Mouse (Mus musculus) bone marrow, adult 2 months (tissue): ENCODE measurements at regions not wholly inside any gene's neighbourhood (a gene's known extent, or its start where the extent isn't known, plus 50 kb on each side); places are given as distances from the start of the nearest gene placed in this dataset.

ENCODE experiments used
- H3K27ac ChIP-seq: fragments of 200-500 bp; 2 replicates; pipeline ENCODE4 v1.5.1; 2012; ENCODE audit warnings: low read depth, mild to moderate bottlenecking, control low read depth, inconsistent platforms, low read length; ENCODE audit not compliant: control insufficient read depth, poor library complexity, insufficient read depth
- H3K4me1 ChIP-seq: fragments of 200-500 bp; 2 replicates; pipeline ENCODE4 v1.6.1; 2011; ENCODE audit warnings: low read length; ENCODE audit not compliant: control insufficient read depth, insufficient read depth
- H3K4me3 ChIP-seq: fragments of 200-500 bp; replicated peaks from 2 replicates; pipeline ENCODE3; 2011; ENCODE audit warnings: mild to moderate bottlenecking, low read depth, low read length, control low read depth; ENCODE audit not compliant: control insufficient read depth
- CTCF ChIP-seq: fragments of 200-500 bp; IDR thresholded peaks from 2 replicates; pipeline ENCODE4 v1.5.1; 2011; ENCODE audit warnings: low read length, control low read depth; ENCODE audit not compliant: control insufficient read depth, insufficient read depth
- POLR2A ChIP-seq: fragments of 200-500 bp; IDR thresholded peaks from 2 replicates; pipeline ENCODE4 v1.6.1; 2011; ENCODE audit warnings: low read depth, mild to moderate bottlenecking, control low read depth, low read length, borderline replicate concordance; ENCODE audit not compliant: control insufficient read depth
- WGBS: fragments of 180-500 bp; shearing (Covaris S2); methylation state at CpG from one replicate; pipeline ENCODE4 v1.1.7; 2018; 5-methylcytosine and 5-hydroxymethylcytosine counted together

- WGBS = 81% methylated on average over 6 of the region's 6 CpGs
- Histone ChIP-seq H3K4me3 (no peak overlapping the region), H3K27ac (no peak overlapping the region), H3K4me1 (no peaks in the 10 kb centered on the region)
- TF ChIP-seq CTCF = no peak
- TF ChIP-seq POLR2A = no peak
Observed at GRCm38 (mm10) chr5:99099727-99100116, 62.6 kb upstream of the Prkg2 start.

DNA sequence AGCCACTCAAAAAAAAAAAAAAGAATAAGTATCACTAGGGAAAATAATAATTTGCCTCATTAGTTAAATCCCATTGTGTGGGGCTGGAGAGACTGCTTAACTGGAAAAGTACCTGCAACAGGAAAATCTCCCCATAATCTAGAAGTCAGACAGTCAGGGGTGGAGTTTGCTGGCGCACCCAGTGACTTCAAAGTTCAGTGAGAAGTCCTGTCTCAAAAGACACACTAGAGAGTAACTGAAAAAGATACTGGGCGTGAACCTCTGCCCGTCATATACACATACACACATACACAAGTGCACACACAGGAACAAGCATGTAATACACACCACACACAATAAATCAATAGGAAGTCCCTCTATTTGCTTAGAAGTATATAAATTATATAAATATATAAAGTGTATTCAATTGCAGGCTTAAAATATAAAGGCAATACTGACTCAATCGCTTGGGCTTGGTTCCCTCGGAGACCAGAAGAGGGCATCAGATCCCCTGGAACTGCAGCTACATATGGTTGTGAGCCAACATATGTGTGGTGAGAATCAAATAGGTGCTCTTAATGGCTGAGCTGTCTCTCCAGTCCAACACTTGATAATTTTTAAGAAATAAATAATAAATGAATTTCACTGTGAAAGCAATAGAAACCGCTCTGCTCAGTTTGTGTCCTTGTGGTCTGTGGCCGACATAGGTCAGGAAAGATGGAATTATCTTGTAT, 62.0 kb upstream of the Prkg2 start:
- WGBS = 85% methylated on average over 7 of the region's 7 CpGs
- no peak overlapping the region for H3K4me3 ChIP-seq
- TF ChIP-seq POLR2A (no peak), CTCF (no peak)
- no peak overlapping the region for H3K27ac ChIP-seq
- no peaks in the 10 kb centered on the region for H3K4me1 ChIP-seq
